Mouse (Mus musculus): ENCODE data around the gene Serpina9.
"Not testable (repeated sequence)": the region's sequence is repeated elsewhere in the genome, so short reads cannot be mapped to it uniquely, and the experiment has no call there.

Serpina9 gene

GRCm38 (mm10) chr12:103989857-103990256 lies 23.7 kb downstream of the Serpina9 start, which contains the start of gene Serpina11:
Gene Serpina11, minus strand, starts transcription at chr12:103989957.
- DNase-seq (ENCODE audit: low spot score in 2 of 2): no peak

- DNase-seq (ENCODE audit: low spot score in 2 of 2): no peak
These were observed 24.1 kb downstream of the Serpina9 start for GRCm38 (mm10) chr12:103989514-103989767.

GRCm38 (mm10) chr12:103988754-103989513 lies 24.6 kb downstream of the Serpina9 start:
- DNase-seq (ENCODE audit: low spot score in 2 of 2): no peak

- DNase-seq (ENCODE audit: low spot score in 2 of 2): no peak
These were observed 27.7 kb downstream of the Serpina9 start for GRCm38 (mm10) chr12:103985868-103986267.

GRCm38 (mm10) chr12:103984935-103985334 lies 28.6 kb downstream of the Serpina9 start:
- no peak for DNase-seq (ENCODE audit: low spot score in 2 of 2)

GRCm38 (mm10) chr12:103981646-103982360 lies 31.8 kb downstream of the Serpina9 start:
- DNase-seq (ENCODE audit: low spot score in 2 of 2): no peak

GRCm38 (mm10) chr12:103978294-103978693 lies 35.3 kb downstream of the Serpina9 start:
- DNase-seq (ENCODE audit: low spot score in 2 of 2): no peak

- peak in 1 of 2 experiments; percentile 25 for DNase-seq (ENCODE audit: low spot score in 2 of 2)
These were observed 35.7 kb downstream of the Serpina9 start for GRCm38 (mm10) chr12:103977846-103978245.

- DNase-seq (ENCODE audit: low spot score in 2 of 2): no peak
These were observed 36.5 kb downstream of the Serpina9 start for GRCm38 (mm10) chr12:103977060-103977459.

GRCm38 (mm10) chr12:103971080-103971479 lies 42.5 kb downstream of the Serpina9 start:
- no peak for DNase-seq (ENCODE audit: low spot score in 2 of 2)

- no peak for DNase-seq (ENCODE audit: low spot score in 2 of 2)
These were observed 43.9 kb downstream of the Serpina9 start for GRCm38 (mm10) chr12:103969577-103970116.

- DNase-seq (ENCODE audit: low spot score in 2 of 2): no peak
These were observed 46.8 kb downstream of the Serpina9 start for GRCm38 (mm10) chr12:103966761-103967160.

GRCm38 (mm10) chr12:103963288-103963687 lies 50.3 kb downstream of the Serpina9 start:
- no peak for DNase-seq (ENCODE audit: low spot score in 2 of 2)

- DNase-seq (ENCODE audit: low spot score in 2 of 2): no peak
These were observed 50.7 kb downstream of the Serpina9 start for GRCm38 (mm10) chr12:103962860-103963259.

GRCm38 (mm10) chr12:103962337-103962736 lies 51.2 kb downstream of the Serpina9 start:
- DNase-seq (ENCODE audit: low spot score in 2 of 2): no peak

GRCm38 (mm10) chr12:103961716-103962115 lies 51.8 kb downstream of the Serpina9 start:
- no peak for DNase-seq (ENCODE audit: low spot score in 2 of 2)

- DNase-seq (ENCODE audit: low spot score in 2 of 2): no peak
These were observed 54.8 kb downstream of the Serpina9 start, which contains the start of gene Serpina1e for GRCm38 (mm10) chr12:103958798-103959197. Gene Serpina1e, minus strand, starts transcription at chr12:103958975.

GRCm38 (mm10) chr12:103956555-103956954 lies 57.0 kb downstream of the Serpina9 start:
- DNase-seq (ENCODE audit: low spot score in 2 of 2): not testable (repeated sequence)

- DNase-seq (ENCODE audit: low spot score in 2 of 2): not testable (repeated sequence)
These were observed 60.6 kb downstream of the Serpina9 start for GRCm38 (mm10) chr12:103952972-103953371.

GRCm38 (mm10) chr12:103946243-103946642 lies 67.3 kb downstream of the Serpina9 start:
- DNase-seq (ENCODE audit: low spot score in 2 of 2): peak in 1 of 2 experiments; percentile 56
